Mouse (Mus musculus): ENCODE data around the gene Dync1li1. TPM values are rescaled to one million over a fixed set of nuclear protein-coding genes. Genes with fewer than 3 reads are reported as not detected.
"Not testable (repeated sequence)": the region's sequence is repeated elsewhere in the genome, so short reads cannot be mapped to it uniquely, and the experiment has no call there.

Dync1li1 gene
- 111 and 129 TPM in 2 replicates for polyA plus RNA-seq (2014; fragmentation: Nextera tagmentation; extraction: Ambion mirVana)

DNA sequence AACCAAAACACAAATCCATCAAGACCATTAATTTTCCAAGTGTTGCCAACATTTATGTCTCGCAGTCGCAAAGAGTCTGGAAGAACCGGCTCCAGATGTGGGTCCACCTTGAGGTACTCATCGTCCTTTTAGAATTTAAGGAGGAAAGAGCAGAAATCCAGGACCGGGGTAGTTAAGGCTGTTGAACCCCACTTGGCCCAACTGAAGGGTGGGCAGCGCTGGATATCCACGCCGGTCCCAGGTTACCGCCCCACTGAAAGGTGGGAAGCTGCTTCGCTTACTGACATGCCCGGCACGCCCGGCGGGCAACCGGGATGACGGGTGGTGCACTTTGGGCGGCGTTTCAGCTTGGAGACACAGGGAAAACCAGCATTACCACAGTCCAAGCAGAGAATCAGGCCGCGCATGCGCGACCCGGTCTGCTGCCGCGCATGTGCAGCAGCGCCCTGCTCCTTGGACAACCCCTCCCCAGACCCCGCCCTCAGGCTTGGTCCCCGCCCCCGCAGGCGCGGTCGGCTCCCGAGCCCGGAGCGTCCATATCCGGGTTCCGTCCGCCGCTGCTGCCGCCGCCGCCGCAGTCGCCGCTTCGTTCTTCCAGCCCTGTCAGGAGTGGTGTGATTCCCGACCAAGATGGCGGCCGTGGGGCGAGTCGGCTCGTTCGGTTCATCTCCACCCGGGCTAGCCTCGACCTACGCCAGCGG is at the start of gene Dync1li1:
Dync1li1 (plus strand) TSS at position 539 of the 701 bp plus-strand sequence.
- H3K27me3 ChIP-seq (ENCODE audit: control insufficient read depth, insufficient read depth, low read length), result no peaks in the 10 kb centered on the region
- H3K9ac ChIP-seq (ENCODE audit: low read depth, low read length), result peak within 1 kb of the TSS; percentile 96
- H3K36me3 ChIP-seq (ENCODE audit: control insufficient read depth, insufficient read depth, low read length), result no peaks in the 10 kb centered on the region
- 1% methylated on average over 55 of the region's 57 CpGs for WGBS
- H3K4me1 ChIP-seq (replicated peaks; ENCODE audit: control insufficient read depth, insufficient read depth, low read length), result peaks cover 6% of the 10 kb centered on the region; the same call in 1 of the 2 replicates
- peak within 1 kb of the TSS; percentile 60 for H3K4me2 ChIP-seq (replicated peaks; ENCODE audit: low read depth, low read length)
- H3K9me3 ChIP-seq (ENCODE audit: control insufficient read depth, low read length), result no peaks in the 10 kb centered on the region
- DNase-seq (ENCODE audit: low spot score) (peak; percentile 98), ATAC-seq (ENCODE audit: low FRiP score) (peak; percentile 94)
- H3K27ac ChIP-seq (ENCODE audit: low read depth, low read length), result peak within 1 kb of the TSS; percentile 97
- peak within 1 kb of the TSS; percentile 94 for H3K4me3 ChIP-seq (ENCODE audit: low read depth, low read length)

DNA sequence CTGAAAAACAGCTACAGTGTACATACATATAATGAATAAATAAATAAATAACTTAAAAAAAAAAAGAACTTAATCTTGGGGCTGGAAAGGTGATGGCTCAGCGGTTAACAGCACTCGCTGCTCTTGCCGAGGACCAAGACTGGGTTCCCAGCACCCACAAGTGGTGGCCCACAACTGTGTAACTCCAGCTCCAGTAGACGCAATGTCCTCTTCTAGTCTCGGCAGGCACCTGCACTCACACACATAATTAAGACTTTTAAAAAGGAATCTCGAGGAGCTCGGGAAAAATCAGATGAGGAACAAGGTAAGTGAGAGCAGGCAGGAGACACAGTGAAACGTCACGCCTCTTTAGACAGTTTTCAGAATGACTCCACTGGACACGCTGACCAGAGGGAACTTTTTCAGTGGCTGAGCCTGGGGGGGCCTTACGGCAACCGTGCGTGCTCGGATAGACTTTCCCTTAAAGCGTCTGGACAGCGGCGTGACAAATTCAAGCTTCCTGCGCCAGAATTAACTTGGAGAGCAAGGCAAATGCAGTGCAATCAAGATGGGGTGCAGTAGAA is 49.3 kb upstream of the Dync1li1 start:
- peak overlapping the region; percentile 57 for H3K9ac ChIP-seq (ENCODE audit: low read depth, low read length)
- no peaks in the 10 kb centered on the region for H3K4me1 ChIP-seq (replicated peaks; ENCODE audit: control insufficient read depth, insufficient read depth, low read length)
- WGBS, result 14% methylated on average over 18 of the region's 18 CpGs
- H3K27ac ChIP-seq (ENCODE audit: low read depth, low read length), result peak overlapping the region; percentile 60
- H3K36me3 ChIP-seq (ENCODE audit: control insufficient read depth, insufficient read depth, low read length), result no peaks in the 10 kb centered on the region
- no peaks in the 10 kb centered on the region for H3K9me3 ChIP-seq (ENCODE audit: control insufficient read depth, low read length)
- ATAC-seq (ENCODE audit: low FRiP score) (peak; percentile 31), DNase-seq (ENCODE audit: low spot score) (no peak)
- no peaks in the 10 kb centered on the region for H3K27me3 ChIP-seq (ENCODE audit: control insufficient read depth, insufficient read depth, low read length)
- H3K4me2 ChIP-seq (replicated peaks; ENCODE audit: low read depth, low read length), result peak overlapping the region; percentile 89
- H3K4me3 ChIP-seq (ENCODE audit: low read depth, low read length), result peak overlapping the region; percentile 76

DNA sequence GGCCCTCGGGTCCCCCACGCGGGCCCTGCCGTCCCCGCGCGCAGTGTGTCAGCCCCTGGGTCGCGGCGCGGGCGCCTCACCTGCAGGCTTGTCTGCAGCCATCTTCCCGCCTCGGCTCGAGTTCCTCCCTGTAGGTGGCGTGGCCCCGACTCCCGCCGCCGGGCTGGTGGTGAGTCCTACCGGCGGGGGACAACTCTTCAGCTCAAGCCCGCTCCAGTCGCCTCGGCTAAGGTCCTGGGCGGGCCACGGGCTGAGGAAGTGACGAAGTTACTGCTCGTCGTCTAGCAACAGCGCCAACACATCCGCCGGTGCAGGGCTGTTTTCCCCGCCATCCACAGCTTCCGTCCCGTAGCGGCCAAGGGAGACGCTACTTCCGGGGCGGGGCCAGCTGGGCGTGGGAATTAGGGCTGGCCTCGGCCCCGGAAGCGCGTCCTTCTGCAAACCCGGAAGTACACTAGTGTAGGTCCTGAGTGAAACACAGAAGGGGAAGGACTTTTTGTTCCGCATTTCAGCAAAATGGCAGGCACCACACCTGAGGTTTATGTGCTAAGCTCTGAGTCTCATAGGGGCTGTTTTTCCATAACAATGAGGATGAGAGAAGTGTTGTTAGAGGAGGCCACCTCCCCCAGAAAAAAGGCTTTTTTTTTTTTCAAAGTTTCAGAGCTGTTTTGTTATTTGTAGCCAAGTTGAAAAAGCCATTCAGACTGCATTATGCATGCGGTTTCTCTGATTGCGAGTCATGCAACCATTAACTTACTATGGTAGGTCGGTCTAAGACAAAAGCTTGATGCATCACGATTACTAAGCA is 48.5 kb upstream of the Dync1li1 start, which contains the start of gene Cnot10:
Cnot10 (minus strand) TSS at position 346 of the 808 bp plus-strand sequence.
- H3K9ac ChIP-seq (ENCODE audit: low read depth, low read length), result peak within 1 kb of the TSS; percentile 57
- peak within 1 kb of the TSS; percentile 89 for H3K4me2 ChIP-seq (replicated peaks; ENCODE audit: low read depth, low read length)
- H3K4me1 ChIP-seq (replicated peaks; ENCODE audit: control insufficient read depth, insufficient read depth, low read length), result no peaks in the 10 kb centered on the region
- no peaks in the 10 kb centered on the region for H3K36me3 ChIP-seq (ENCODE audit: control insufficient read depth, insufficient read depth, low read length)
- H3K9me3 ChIP-seq (ENCODE audit: control insufficient read depth, low read length), result no peaks in the 10 kb centered on the region
- H3K27me3 ChIP-seq (ENCODE audit: control insufficient read depth, insufficient read depth, low read length), result no peaks in the 10 kb centered on the region
- DNase-seq (ENCODE audit: low spot score) (peak; percentile 100), ATAC-seq (ENCODE audit: low FRiP score) (peak; percentile 98)
- H3K4me3 ChIP-seq (ENCODE audit: low read depth, low read length), result peak within 1 kb of the TSS; percentile 76
- WGBS, result 4% methylated on average over 51 of the region's 51 CpGs
- peak within 1 kb of the TSS; percentile 60 for H3K27ac ChIP-seq (ENCODE audit: low read depth, low read length)

DNA sequence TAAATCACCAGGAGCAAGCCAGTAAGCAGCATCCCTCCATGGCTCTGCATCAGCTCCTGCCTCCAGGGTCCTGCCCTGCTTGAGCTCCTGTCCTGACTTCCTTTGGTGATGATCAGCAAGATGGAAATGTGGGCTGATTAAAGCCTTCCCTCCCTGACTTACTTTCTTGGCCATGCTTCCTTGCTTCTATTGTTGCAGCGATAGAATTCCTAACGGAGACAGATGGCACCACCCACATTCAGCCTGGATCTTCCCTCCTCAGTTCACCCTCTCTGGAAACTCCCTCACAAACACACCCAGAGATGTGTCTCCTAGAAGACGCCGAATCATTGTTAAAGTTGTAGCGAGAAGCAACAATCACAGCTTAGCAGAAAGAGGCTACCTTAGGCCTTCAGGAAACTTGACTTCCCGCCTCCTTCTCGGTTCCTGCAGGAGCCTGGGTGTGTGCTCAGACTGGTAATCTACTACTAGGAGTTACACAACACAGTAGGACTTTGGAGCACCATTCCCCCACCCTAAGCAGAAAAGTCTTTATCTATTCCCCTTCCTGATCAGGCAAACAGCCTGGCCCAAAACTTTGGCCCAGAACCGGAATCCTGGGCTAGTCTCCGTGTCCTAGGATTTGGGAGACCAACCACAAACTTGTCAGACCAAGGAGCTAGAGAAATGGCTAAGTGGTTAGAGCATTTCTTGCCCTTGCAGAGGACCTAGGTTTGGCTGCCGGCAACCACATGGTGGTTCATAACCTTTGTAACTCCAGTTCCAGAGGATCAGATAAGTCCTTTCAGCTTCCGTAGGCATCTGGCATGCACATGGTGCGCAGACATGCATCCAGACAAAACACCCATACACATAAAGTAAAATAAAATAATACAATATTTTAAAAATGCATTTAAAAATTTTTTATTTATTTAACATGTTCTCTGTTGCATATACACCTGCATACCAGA is 41.8 kb upstream of the Dync1li1 start:
- no peak overlapping the region for H3K4me2 ChIP-seq (replicated peaks; ENCODE audit: low read depth, low read length)
- H3K27ac ChIP-seq (ENCODE audit: low read depth, low read length), result no peak overlapping the region
- no peaks in the 10 kb centered on the region for H3K27me3 ChIP-seq (ENCODE audit: control insufficient read depth, insufficient read depth, low read length)
- no peaks in the 10 kb centered on the region for H3K36me3 ChIP-seq (ENCODE audit: control insufficient read depth, insufficient read depth, low read length)
- 87% methylated on average over 12 of the region's 12 CpGs for WGBS
- DNase-seq (ENCODE audit: low spot score) (no peak), ATAC-seq (ENCODE audit: low FRiP score) (no peak)
- H3K4me1 ChIP-seq (replicated peaks; ENCODE audit: control insufficient read depth, insufficient read depth, low read length), result no peaks in the 10 kb centered on the region
- no peaks in the 10 kb centered on the region for H3K9me3 ChIP-seq (ENCODE audit: control insufficient read depth, low read length)
- no peak overlapping the region for H3K9ac ChIP-seq (ENCODE audit: low read depth, low read length)
- H3K4me3 ChIP-seq (ENCODE audit: low read depth, low read length), result no peak overlapping the region

DNA sequence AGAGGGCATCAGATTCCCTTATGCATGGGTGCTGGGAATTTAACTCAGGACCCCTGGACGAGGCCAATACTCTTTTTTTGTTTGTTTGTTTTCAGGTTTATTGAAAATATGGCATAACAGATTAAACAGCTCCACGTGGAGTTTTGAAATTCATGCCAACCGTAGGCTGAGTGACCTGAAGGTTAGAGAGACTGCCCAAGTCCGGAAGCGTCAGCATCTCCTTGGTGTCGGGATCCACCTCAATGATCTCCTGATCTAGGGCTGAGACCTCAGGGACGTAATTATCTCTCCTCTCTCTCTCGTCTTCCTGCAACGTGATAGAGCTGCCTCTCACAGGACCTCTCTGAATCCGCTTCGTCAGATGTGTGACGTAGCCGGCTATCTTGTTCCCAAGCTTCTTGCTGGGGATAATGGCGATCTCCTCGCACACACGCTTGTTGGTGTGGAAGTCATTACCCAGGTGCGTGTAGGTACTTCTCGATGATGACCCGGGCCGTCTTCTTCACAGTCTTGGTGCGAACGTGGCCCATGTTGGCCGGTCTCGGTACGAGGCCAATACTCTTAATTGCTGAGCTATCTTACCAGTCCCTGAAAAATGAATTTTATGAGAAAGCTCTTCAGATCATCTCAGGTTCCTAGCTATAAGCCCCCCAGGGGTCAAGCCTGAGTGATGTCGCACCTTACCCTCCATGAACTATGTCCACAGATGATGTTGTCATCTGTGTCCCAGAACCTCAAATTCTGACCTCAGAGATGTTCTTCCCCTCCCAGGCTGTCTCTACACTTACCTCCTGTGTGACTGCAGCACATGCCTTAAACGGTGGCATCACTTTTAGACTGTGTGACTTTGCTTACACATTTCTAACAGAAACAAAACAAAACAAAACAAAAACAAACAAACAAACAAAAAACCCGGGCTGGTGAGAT is 40.8 kb upstream of the Dync1li1 start:
- Histone ChIP-seq H3K36me3 (ENCODE audit: control insufficient read depth, insufficient read depth, low read length) (no peaks in the 10 kb centered on the region), H3K9ac (ENCODE audit: low read depth, low read length) (no peak overlapping the region), H3K4me1 (replicated peaks; ENCODE audit: control insufficient read depth, insufficient read depth, low read length) (no peaks in the 10 kb centered on the region), H3K27ac (ENCODE audit: low read depth, low read length) (no peak overlapping the region), H3K4me3 (ENCODE audit: low read depth, low read length) (no peak overlapping the region), H3K27me3 (ENCODE audit: control insufficient read depth, insufficient read depth, low read length) (no peaks in the 10 kb centered on the region), H3K9me3 (ENCODE audit: control insufficient read depth, low read length) (no peaks in the 10 kb centered on the region), H3K4me2 (replicated peaks; ENCODE audit: low read depth, low read length) (no peak overlapping the region)
- DNase-seq (ENCODE audit: low spot score), result no peak
- no peak for ATAC-seq (ENCODE audit: low FRiP score)
- WGBS, result 81% methylated on average over 28 of the region's 28 CpGs

DNA sequence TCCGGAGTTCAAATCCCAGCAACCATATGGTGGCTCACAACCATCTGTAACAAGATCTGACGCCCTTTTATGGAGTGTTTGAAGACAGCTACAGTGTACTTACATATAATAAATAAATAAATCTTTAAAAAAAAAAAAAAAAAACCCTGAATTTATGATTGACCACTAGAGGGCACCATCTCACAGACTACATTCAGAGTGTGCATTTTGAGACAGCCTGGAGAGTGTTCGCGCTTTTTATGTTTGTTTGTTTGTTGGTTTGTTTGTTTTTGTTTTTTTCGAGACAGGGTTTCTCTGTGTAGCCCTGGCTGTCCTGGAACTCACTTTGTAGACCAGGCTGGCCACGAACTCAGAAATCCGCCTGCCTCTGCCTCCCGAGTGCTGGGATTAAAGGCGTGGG is 40.1 kb upstream of the Dync1li1 start:
- not testable (repeated sequence) for H3K9ac ChIP-seq (ENCODE audit: low read depth, low read length); H3K27ac ChIP-seq (ENCODE audit: low read depth, low read length); H3K4me2 ChIP-seq (replicated peaks; ENCODE audit: low read depth, low read length); ATAC-seq (ENCODE audit: low FRiP score); H3K36me3 ChIP-seq (ENCODE audit: control insufficient read depth, insufficient read depth, low read length); H3K27me3 ChIP-seq (ENCODE audit: control insufficient read depth, insufficient read depth, low read length); H3K9me3 ChIP-seq (ENCODE audit: control insufficient read depth, low read length); H3K4me3 ChIP-seq (ENCODE audit: low read depth, low read length); H3K4me1 ChIP-seq (replicated peaks; ENCODE audit: control insufficient read depth, insufficient read depth, low read length)
- WGBS, result 59% methylated on average over 8 of the region's 9 CpGs
- DNase-seq (ENCODE audit: low spot score), result peak; percentile 46

DNA sequence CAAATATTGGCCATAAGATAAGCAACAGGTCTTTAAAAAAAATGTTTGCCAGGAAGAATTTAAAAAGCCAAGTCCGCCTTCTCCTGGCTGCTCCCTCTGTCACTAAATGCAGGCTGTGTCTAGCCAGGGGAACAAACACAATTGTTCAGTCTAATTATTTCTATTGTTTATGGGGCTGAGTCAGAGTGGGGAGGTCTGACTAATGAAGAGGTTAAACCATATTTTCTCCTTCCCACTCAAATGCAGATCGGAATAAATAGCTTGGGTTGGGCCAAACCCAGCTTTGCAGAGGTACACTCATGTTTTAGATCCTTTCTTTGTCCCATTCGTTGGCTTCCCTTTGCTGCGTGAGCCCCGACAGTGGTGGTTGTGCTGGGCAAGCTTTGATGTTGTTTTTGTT is 39.2 kb upstream of the Dync1li1 start:
- DNase-seq (ENCODE audit: low spot score), result no peak

More for the DNA sequence above, 39.2 kb upstream of the Dync1li1 start:
- no peak overlapping the region for H3K27ac ChIP-seq (ENCODE audit: low read depth, low read length)
- no peak overlapping the region for H3K9ac ChIP-seq (ENCODE audit: low read depth, low read length)
- no peaks in the 10 kb centered on the region for H3K4me1 ChIP-seq (replicated peaks; ENCODE audit: control insufficient read depth, insufficient read depth, low read length)
- no peaks in the 10 kb centered on the region for H3K9me3 ChIP-seq (ENCODE audit: control insufficient read depth, low read length)
- 79% methylated on average over 5 of the region's 5 CpGs for WGBS
- no peaks in the 10 kb centered on the region for H3K27me3 ChIP-seq (ENCODE audit: control insufficient read depth, insufficient read depth, low read length)
- H3K36me3 ChIP-seq (ENCODE audit: control insufficient read depth, insufficient read depth, low read length), result no peaks in the 10 kb centered on the region
- ATAC-seq (ENCODE audit: low FRiP score), result no peak
- H3K4me2 ChIP-seq (replicated peaks; ENCODE audit: low read depth, low read length), result no peak overlapping the region
- no peak overlapping the region for H3K4me3 ChIP-seq (ENCODE audit: low read depth, low read length)
